Mouse (Mus musculus) lung, postnatal 0 days (tissue): Measurements from ENCODE around the gene Itpr1.

Source experiments
- CTCF ChIP-seq: IDR thresholded peaks from 2 replicates; pipeline ENCODE4 v1.5.1; 2016; ENCODE audit warnings: antibody characterized with exemption, mild to moderate bottlenecking
- EP300 ChIP-seq: IDR thresholded peaks from 2 replicates; pipeline ENCODE4 v1.6.1; 2016; ENCODE audit warnings: antibody characterized with exemption, mild to moderate bottlenecking, control low read depth

DNA sequence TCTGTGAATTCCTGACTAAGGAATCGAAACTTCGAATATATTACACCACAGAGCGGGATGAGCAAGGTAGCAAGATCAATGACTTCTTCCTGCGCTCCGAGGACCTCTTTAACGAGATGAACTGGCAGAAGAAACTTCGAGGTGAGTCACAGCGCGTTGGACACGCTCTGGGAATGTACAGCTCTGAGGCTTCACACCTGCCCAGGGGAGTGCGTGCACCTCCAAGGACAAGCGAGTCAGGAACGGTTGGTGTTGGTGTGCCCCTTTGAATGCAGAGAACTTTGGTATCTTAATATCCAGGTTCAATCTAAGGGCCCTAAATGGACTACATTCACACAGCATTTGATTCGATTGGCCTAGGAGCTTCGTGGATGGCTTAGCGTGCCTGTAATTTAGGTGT is 280.9 kb downstream of the Itpr1 start:
- TF ChIP-seq CTCF (no peak), EP300 (no peak)
